Mouse (Mus musculus): ENCODE results near the gene Map3k12.

The Map3k12 gene

DNA sequence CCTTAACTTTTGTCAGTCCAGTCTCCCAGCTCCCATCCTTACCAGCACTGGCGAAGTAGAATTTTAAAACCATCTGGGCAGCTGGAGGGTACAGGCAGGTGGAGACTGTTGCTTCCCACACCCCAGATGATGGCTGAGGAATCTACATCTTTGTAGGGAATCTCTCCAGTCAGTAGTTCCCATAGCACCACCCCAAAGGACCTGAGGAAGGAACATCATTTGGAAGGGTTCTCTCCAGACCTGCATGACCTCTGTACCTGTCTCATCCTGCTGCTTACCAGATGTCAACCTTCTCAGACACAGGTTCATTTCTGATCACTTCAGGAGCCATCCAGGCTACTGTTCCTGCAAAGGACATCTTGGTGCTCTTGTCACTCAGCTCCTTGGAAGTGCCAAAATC, 13.4 kb downstream of the Map3k12 start, which contains the start of gene Gm10337:
Gm10337 (plus strand) TSS at position 276 of the 400 bp plus-strand sequence.
- no peak for DNase-seq (ENCODE audit: low spot score)

DNA sequence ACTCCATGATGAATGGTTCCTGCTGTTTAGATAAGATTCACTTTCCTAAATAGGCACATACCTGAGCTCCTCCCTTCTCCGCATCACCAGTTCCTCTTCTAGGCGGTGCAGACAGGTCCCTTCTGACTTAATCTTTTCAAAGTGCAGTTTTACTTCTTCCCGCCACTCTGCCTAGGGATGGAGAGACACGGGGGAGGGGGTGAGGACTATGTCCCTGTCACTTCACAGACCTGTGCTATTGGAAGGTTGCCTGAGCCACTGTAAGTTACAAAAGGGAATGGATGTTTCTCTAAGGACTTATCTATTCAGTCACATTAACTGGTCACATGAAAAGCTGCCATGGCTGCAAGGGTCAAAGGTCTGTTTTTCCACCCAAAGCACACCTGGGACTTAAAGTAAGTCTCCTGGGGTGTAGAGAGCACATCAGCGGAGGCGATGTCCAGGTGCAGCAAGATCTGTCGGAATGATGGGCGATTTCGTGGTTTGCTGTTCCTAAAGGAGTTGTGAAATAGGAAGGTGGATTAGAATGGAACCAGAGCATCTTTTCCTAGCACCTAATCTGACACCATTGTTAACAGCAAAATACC, 14.5 kb downstream of the Map3k12 start:
- DNase-seq (ENCODE audit: low spot score), result no peak

DNA sequence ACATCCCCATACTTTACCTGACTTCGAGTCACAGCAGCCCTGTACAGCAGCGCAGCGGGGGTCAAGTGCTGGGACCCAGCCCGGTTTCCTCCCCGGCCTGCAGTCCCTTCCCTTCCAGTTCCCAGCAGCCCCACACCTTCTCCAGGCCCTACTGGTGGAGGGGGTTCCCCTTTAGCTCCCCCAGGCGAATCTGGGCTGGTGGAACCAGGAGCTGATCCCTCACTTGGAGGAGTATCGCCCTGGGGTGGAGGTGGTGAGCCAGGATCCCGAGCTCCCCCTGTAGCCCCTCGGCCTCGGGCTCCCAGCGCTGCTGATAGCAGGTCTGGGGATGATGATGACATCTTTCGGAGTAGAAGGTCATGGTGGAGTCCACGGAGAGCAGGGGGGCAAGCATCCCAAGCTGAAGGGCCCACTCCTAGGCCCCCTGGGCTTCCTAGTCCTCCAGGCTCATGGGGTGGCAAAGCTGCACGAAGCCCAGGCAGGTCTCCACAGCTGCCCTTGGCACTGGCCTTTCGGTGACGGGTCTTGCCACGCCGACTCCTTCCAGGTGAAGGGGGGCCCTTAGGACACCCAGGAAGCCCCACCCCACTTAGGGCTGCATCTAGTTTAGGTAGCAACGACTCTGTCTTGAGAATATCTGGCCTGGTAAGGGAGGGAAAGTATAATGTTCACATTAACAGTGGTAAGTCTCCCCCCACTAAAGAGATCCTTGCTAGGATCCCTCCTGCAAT, 15.6 kb downstream of the Map3k12 start:
- no peak for DNase-seq (ENCODE audit: low spot score)

DNA sequence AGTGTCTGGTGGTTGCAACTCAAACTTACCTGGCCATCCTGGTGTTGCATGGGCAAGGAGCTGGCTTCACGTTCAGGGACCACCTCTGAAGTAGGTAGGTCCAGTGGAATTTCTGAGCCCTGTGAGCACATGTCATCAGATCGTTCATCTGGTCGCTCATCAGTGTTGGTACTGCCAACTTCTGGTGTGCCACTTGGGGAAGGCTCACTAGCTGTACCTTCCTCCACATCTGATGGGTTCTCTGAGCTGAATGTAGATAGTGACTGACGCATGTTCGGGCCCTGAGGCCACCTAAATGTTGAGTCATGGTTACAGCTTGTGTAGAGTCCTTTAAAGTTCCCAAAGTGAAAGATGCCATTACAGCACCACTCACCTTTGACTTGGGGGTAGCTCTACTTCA, 16.4 kb downstream of the Map3k12 start:
- no peak for DNase-seq (ENCODE audit: low spot score)

DNA sequence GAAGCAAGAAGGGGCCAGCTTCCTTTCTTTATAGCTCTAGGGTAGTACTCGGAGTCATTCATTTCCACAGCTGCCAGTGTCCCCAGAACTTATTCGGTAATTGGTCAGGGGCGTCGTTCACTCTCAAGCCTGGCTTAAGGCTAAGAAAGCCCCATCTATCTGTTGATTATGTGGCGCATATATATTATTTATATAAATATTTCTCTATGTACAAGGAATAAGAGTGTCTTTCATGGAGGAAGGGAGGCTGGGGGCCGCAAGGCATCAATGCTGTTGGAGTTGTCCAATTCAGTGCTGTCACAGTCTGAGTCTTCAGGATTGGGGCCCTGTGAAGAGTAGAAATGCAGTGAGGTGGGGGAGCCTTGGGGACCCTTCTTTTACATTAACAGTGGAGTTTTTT, 17.0 kb downstream of the Map3k12 start:
- DNase-seq (ENCODE audit: low spot score), result no peak

DNA sequence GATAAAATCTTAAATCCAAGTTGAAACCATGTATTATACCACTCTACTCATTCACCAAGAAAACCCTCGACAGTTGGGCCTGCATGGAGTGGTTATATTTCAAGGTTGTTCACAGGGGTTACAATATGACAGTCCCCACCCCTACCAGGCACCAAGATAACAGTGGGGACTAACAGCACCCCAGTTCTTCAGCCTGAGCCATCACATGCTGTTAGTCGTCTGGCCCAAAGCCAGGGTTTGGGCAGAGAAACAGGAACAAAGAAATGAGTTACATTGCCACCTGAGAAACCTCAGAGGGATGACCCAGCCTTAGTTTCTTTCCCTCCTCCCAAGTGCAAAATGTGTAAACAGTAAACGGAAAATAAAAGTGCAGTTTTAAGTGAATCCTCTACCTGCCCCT, 17.5 kb downstream of the Map3k12 start:
- no peak for DNase-seq (ENCODE audit: low spot score)

DNA sequence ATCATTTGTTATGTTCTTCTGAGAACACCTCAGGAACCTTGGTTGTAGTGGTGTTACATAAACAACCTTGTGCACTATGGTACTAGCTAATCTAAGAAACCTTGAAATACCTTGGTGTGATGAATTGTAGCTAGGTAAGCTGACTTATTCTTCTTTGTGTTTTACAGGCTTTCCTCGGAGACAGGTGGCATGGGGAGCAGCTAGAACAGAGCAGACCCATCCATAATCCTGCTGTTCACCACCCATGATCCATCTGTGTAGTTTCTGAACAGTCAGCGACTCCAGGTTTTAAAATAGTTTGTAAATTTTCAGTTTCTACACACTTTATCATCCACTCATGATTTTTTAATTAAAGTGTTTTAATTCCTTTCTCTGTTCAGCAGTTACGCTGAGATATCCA, 18.5 kb downstream of the Map3k12 start:
- no peak for DNase-seq (ENCODE audit: low spot score)

DNA sequence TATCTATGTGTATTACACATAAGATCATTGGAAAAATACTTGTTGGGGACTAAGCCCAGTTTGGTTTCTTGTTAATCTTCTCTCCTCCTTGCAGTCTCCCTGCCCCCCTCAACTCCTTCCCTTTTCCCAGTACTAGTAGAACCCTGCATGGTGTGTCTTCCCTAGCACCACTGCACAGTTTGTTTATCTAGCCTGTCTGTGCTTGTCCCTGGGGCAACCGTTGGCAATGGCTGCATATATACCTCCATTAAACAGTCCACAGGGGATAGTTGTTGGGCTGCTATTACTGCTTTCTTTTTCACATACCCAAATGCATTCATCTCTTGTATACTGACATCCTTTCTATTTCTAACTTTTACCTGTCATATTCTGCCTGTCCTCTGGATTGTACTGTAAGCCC, 29.2 kb downstream of the Map3k12 start:
- no peak for DNase-seq (ENCODE audit: low spot score)

DNA sequence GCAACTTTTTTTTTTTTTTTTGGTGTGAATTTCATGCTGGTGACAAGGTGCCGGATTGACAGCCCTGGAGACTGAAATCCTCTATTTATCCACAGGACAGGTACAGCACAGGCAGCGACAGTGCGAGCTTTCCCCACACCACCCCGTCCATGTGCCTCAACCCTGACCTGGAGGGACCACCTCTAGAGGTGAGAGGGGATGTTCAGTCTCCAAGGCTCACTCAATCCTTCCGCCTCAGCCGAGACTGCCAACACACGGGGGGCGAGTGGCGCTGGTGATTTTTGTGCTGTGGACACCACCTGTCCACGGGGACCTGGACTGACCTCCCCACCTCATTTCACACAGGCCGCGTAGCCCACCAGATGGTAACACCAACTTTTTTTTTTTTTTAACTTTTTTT, 31.0 kb downstream of the Map3k12 start:
- no peak for DNase-seq (ENCODE audit: low spot score)

DNA sequence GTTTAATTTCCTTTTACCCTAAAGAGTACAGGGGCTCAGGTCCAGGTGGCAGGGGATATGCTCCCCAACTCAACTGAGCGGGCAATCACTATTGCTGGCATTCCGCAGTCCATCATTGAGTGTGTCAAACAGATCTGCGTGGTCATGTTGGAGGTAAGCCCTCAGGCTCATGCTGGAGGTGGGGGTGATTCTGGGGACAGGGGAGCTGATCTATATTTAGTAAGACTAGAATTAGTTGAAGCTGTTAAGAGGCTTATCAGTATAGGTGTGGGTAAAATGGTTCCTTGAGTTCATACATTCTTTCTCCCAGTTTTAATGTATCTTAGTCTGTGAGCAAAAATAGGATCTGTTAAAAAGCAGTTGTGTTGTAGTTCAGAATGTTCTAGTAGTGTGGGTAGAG, 33.7 kb downstream of the Map3k12 start:
- DNase-seq (ENCODE audit: low spot score), result no peak

DNA sequence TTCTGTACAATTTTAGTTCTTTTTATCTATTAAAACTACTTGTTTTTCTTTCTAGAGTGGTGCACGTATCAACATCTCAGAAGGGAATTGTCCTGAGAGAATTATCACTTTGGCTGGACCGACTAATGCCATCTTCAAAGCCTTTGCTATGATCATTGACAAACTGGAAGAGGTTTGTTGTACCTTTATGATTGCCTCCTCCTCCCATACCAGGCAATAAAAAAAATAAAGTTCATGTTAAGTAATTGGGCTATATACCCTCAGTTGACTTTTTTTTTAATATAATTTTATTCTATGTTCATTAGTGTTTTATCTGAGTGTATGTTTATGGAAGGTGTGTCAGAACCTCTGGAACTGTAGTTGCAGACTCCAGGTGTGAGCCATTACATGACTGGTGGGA, 42.3 kb downstream of the Map3k12 start:
- no peak for DNase-seq (ENCODE audit: low spot score)

DNA sequence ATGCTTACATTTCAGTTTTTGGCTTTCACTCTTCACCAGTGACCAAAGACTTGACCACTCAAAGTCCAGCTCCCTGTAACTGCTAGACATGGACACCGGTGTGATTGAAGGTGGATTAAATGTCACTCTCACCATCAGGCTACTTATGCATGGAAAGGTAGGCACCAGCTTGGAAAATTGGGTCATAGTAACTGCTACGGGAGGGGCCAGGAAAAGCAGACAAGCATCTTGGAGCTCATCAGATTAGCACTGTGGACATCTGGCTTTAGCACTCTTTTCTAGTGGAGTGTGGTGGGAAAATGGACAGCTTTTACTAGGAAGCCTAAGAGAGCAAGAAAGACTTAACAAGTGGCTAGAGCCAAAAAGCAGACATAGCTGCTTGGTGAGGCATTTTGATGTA, 43.6 kb downstream of the Map3k12 start:
- DNase-seq (ENCODE audit: low spot score), result no peak

DNA sequence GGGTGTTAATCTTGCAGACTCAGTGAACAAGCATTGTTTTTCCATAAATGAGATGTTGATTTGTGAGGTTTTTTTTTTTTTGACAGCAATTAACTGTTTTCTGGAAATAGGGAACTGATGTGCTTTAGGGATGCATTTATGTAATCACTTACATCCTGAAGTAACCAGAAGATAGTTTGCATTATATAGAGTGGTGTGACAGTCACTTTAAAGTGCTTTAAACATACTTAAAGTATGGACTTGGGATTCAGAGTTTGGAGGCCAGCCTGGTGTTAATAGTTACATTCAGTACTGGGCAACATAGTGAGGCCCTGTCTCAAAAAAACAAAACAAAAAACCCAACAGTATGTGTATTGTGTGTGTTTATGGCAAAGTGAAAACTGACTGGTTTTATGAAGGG, 45.1 kb downstream of the Map3k12 start:
- DNase-seq (ENCODE audit: low spot score), result no peak

DNA sequence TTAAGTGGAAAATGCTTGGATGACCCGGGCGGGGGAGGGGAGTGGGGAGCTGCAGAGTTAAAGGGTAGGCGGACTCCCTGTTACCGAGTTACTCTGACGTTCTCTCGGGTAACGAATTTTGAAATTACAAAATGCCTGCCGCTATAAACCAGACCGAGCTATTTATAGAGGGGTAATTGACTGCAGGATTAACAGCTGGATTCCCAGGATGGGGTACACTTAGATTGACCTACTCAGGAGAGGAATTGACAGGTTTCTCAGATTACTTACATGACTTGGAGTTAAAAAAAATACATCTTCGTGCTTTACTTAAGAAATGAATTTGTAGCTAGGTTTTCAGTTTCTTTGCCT, 45.6 kb downstream of the Map3k12 start:
- DNase-seq (ENCODE audit: low spot score), result no peak

DNA sequence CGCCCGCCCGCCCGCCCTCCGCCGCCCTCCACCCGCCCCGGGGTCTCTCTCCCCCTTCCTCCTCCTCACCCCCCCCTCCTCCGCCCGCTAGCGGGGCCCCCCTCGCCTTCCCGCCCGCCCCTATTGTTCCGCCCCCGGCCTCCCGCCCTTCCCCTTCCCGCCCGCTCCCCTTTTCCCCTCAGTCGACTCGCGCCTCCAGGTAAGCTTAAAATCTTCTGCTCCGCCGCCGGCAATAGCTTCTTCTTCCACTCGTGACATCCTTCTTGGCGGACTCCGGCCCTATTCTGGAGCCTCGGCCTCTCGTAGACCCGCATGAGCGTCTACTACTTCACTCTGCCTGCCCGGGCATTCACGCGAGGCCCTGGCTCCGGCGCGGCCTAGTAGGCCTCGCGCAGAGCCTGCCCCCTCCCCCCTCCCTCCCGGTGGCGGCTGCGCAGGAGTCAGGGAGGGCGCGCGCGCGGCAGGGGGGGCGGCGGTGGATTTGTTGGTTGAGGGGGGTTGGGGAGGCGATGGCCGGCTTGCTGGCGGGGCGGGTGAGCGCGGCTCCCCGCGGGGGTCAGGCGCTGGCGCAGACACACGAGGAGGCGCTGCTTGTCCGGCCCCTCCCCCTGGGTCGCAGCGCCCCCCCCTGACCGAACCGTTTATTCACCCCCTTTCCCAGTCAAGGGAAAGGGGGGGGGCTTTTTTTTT, 46.1 kb downstream of the Map3k12 start:
- peak; percentile 70 for DNase-seq (ENCODE audit: low spot score)

DNA sequence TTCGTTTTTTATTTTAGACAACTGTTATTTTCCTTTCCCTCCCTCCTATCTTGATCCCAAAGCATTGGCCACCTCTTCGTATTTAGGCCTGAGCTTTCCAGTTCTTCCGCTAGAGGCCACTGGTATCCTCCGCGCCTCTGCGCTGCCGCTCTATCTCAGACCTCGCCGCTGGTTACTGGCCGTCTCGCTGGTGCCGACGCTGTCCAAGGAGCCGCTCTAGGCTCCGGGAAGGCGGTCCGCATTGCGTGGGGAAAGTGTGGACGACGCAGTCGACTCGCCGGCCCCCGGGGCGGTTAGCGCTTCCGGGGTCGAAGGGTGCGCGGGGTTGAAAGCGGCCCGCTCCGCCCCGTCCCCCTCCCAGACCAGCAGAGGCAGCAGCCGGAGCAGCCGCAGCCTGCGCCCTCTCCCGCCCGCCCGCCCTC, 46.7 kb downstream of the Map3k12 start, which contains the start of gene Pcbp2:
Pcbp2 (plus strand) TSS at position 357 of the 422 bp plus-strand sequence.
- DNase-seq (ENCODE audit: low spot score), result peak; percentile 98

DNA sequence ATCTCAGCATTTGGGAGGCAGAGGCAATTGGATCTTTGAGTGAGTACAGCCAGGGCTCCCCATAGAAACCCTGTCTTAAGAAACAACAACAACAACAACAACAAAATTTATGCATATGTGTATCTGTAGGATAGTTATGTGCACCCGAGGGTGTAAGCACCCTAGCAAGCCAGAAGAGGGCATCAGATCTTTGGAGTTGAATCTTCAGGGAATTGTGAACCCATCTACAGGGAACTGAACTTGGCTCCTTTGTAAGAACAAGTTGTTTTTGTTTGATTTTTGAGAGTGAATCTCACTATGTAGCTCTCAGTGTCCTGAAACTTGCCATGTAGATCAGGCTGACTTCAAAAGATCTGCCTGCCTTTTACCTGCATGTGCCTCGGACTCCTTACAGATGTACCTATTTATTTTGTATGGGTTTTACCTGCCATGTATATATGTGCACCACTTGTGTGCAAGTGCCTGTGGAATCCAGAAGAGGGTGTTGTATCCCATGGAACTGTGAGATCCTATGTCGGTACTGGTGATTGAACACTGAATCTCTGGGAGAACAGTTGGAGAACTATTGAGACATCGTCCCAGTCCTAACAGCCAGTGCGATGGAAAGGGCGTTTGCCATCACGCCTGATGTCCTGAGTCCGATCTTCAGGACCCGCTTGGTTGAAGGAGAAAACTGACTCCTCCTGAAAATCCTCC, 48.0 kb downstream of the Map3k12 start:
- no peak for DNase-seq (ENCODE audit: low spot score)

DNA sequence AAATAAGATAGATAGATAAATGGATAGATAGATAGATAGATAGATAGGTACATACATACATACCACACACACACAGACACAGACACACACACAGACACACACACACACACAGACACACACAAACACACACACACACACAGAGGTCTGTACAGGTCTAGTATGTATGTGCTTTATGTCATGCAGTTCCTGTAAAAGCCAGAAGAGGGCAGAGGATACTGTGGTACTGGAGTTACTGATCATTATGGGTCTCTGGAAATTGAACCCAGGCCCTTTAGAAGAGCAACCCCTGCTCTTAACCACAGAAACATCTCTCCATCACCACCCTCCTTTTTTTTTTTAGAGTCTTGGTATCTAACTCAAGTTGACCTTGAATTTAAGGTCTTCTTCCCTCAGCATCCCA, 53.2 kb downstream of the Map3k12 start:
- no peak for DNase-seq (ENCODE audit: low spot score)

DNA sequence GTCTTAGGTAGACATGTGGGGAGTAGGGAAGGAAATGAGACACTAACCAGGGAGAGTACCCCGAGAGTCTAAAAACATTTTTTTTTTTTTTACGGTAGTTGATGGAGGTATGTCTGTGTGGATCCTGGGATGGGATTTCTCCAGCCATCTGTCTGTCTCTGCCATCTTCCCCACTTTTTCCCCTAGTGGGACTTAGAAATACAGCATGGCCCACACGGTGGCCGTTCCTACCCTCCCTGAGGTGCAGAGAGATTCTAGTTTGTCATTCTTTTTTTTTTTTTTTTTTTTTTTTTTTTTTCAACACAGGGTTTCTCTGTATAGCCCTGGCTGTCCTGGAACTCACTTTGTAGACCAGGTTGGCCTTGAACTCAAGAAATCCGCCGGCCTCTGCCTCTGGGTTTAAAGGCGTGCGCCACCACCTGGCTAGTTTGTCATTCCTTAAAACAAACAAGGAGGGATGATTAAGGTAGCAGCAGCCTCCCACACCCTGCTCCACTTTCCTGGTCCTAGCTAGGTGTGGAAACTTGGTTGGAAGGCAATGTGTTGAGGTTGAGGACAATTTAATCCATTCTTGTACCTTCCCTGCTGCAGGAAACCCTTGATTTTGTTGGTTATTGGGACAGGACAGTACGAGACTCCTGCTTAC, 55.3 kb downstream of the Map3k12 start:
- no peak for DNase-seq (ENCODE audit: low spot score)

DNA sequence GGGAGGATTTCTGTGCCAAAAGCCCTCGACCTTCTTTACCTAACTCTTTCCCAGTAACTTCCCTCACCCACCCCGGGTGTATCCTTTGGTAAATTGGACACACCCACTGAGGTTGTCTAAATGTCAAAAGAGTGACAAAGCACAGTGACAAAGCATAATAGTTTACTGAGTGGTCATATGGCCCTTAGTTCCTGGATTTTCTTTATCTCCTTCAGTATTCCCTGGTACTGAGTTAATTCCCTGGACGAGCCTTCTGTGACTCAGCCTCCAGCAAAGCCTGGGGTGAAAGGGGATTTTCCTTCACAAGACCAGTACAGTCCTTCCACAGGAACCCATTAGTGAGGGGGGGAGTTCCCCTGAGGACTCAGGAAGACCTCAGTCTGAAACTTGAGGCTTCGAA, 55.9 kb downstream of the Map3k12 start:
- DNase-seq (ENCODE audit: low spot score), result no peak

DNA sequence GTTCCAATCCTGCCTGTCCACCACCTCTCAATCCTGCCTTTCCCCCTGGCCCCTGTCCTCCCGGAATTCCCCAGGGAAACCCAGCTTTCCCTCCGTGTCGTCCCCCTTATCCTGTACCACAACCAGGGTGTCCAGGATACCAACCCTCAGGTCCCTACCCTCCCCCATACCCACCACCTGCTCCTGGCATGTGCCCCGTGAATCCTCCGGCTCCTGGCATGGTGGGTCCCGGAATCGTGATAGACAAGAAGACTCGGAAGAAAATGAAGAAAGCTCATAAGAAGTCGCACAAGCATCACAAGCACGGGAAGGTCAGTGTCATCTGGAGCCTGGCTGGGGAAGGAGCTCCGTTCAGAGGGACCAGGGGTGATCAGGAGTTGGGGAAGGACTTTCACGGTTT, 56.5 kb downstream of the Map3k12 start:
- no peak for DNase-seq (ENCODE audit: low spot score)

DNA sequence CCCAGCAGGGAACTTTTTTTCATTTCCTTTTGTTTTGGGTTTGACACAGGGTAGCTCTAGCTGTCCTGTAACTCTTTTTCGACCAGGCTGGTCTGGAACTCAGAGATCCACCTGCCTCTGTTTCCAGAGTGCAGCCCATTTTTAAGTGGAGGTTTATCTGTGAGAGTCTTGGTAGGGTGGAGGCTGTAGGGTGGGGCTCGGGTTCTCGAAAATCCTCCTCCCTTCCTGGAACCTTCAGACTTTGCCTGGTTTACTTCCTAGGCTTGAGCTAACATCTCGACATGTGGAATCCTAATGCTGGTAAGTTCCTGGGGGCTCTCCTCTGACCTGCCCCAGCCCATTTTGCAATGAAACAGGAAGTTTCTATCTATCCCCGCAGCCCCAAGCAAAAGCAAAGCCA, 57.0 kb downstream of the Map3k12 start:
- DNase-seq (ENCODE audit: low spot score), result no peak
